Mouse (Mus musculus) liver, embryonic 14.5 days (tissue): ENCODE data around the gene Pgap3. TPM values are rescaled to one million over a fixed set of nuclear protein-coding genes. Genes with fewer than 3 reads are reported as not detected.
"Not testable (repeated sequence)": the region's sequence is repeated elsewhere in the genome, so short reads cannot be mapped to it uniquely, and the experiment has no call there.

Source experiments
- ATAC-seq: fragments of 200-750 bp; cut with Nextera tagmentation; 2 replicates; pipeline ENCODE4 v1.8.0; 2017; ENCODE audit warnings: moderate number of reproducible peaks, mild to moderate bottlenecking, moderate library complexity; ENCODE audit not compliant: insufficient read depth
- DNase-seq, 3 experiments: peaks; one replicate each; pipeline ENCODE4 v3.0.0-alpha.2; 2012 to 2013; ENCODE audit warnings: low read depth in 3 of 3, low spot score in 3 of 3
- H3K27ac ChIP-seq: fragments of 300-500 bp; sonication (generic); 2 replicates; pipeline ENCODE4 v1.5.1; 2014; ENCODE audit warnings: moderate library complexity, mild to moderate bottlenecking, control low read depth, inconsistent platforms
- H3K27me3 ChIP-seq: fragments of 300-500 bp; sonication (generic); 2 replicates; pipeline ENCODE4 v1.6.1; 2014; ENCODE audit warnings: mild to moderate bottlenecking, low read length, moderate library complexity; ENCODE audit not compliant: control insufficient read depth, insufficient read depth
- H3K36me3 ChIP-seq: fragments of 300-500 bp; sonication (generic); replicated peaks from 2 replicates; pipeline ENCODE4 v1.6.1; 2014; ENCODE audit warnings: low read depth; ENCODE audit not compliant: control insufficient read depth, insufficient read depth
- H3K4me1 ChIP-seq, 2 experiments: fragments of 200-500 bp in 1 of 2; fragments of 300-500 bp in 1 of 2; sonication (generic) in 1 of 2; replicated peaks; 2 replicates each; pipeline ENCODE4 v1.6.1; 2012 to 2014; ENCODE audit warnings: antibody characterized with exemption in 1 of 2, inconsistent platforms in 1 of 2, low read length in 1 of 2; ENCODE audit not compliant: control insufficient read depth in 2 of 2, insufficient read depth in 2 of 2
- H3K4me2 ChIP-seq: fragments of 300-500 bp; sonication (generic); 2 replicates; pipeline ENCODE4 v1.6.1; 2014; ENCODE audit warnings: low read depth, mild to moderate bottlenecking, control low read depth, moderate library complexity
- H3K4me3 ChIP-seq, 2 experiments: fragments of 200-500 bp in 1 of 2; fragments of 300-500 bp in 1 of 2; sonication (generic) in 1 of 2; 2 replicates each; pipeline ENCODE4 v1.5.1; 2012 to 2014; ENCODE audit warnings: low read depth in 2 of 2, low read length in 2 of 2, mild to moderate bottlenecking in 2 of 2, control low read depth in 1 of 2, inconsistent platforms in 1 of 2, moderate library complexity in 1 of 2; ENCODE audit not compliant: insufficient read depth in 1 of 2
- H3K9ac ChIP-seq: fragments of 300-500 bp; sonication (generic); replicated peaks from 2 replicates; pipeline ENCODE4 v1.6.1; 2014; ENCODE audit warnings: mild to moderate bottlenecking, control low read depth, moderate library complexity
- H3K9me3 ChIP-seq: fragments of 300-500 bp; sonication (generic); 2 replicates; pipeline ENCODE4 v1.6.1; 2016; ENCODE audit warnings: low read length, mixed read lengths; ENCODE audit not compliant: control insufficient read depth
- CTCF ChIP-seq: IDR thresholded peaks from 2 replicates; pipeline ENCODE4 v1.5.1; 2016; ENCODE audit warnings: antibody characterized with exemption, low read depth, control low read depth
- EP300 ChIP-seq: IDR thresholded peaks from 2 replicates; pipeline ENCODE4 v1.6.1; 2016; ENCODE audit warnings: antibody characterized with exemption, low read depth
- WGBS: fragments of 180-500 bp; shearing (Covaris S2); extraction: QIAGEN DNeasy Blood & Tissue Kit; methylation state at CpG from one replicate; pipeline ENCODE4 v1.1.7; 2014; ENCODE audit not compliant: insufficient replicate concordance; 5-methylcytosine and 5-hydroxymethylcytosine counted together
- polyA plus RNA-seq, 2 experiments: library from polyadenylated mRNA; depleted of rRNA in 1 of 2; stranded (reverse) in 1 of 2; unstranded in 1 of 2; fragments of >200 nt; fragmentation: Nextera tagmentation in 1 of 2; extraction: Ambion mirVana in 1 of 2; gene quantifications; 2 replicates each; pipeline versions ENCODE4 v1.2.1 to v1.2.3; 2012 to 2014

Gene Pgap3
- polyA plus RNA-seq, 2 experiments = 3.3 to 3.4 TPM

GRCm38 (mm10) chr11:98384721-98385637 lies 15.3 kb downstream of the Pgap3 start:
- no peak for ATAC-seq
- no peak for DNase-seq
- no peak overlapping the region for H3K4me2 ChIP-seq
- H3K27ac ChIP-seq = no peak overlapping the region
- no peaks in the 10 kb centered on the region for H3K36me3 ChIP-seq
- H3K4me1 ChIP-seq = no peaks in the 10 kb centered on the region
- H3K9ac ChIP-seq = no peak overlapping the region
- H3K27me3 ChIP-seq = peaks cover 19% of the 10 kb centered on the region
- 45% methylated on average over 8 of the region's 8 CpGs for WGBS
- H3K9me3 ChIP-seq = no peaks in the 10 kb centered on the region
- H3K4me3 ChIP-seq = no peak overlapping the region
- TF ChIP-seq CTCF (no peak), EP300 (no peak)

- H3K4me2 ChIP-seq = no peak overlapping the region
- no peaks in the 10 kb centered on the region for H3K4me1 ChIP-seq
- no peak overlapping the region for H3K9ac ChIP-seq
- H3K4me3 ChIP-seq = no peak overlapping the region
- ATAC-seq (no peak), DNase-seq (no peak)
- no peak overlapping the region for H3K27ac ChIP-seq
- no peaks in the 10 kb centered on the region for H3K9me3 ChIP-seq
- peaks cover 19% of the 10 kb centered on the region for H3K27me3 ChIP-seq
- WGBS = 56% methylated on average over 20 of the region's 20 CpGs
- H3K36me3 ChIP-seq = no peaks in the 10 kb centered on the region
- TF ChIP-seq EP300 (no peak), CTCF (no peak)
Observed at GRCm38 (mm10) chr11:98384216-98384615, 16.1 kb downstream of the Pgap3 start.

- Histone ChIP-seq H3K9ac (no peak within 1 kb of the TSS), H3K4me1 (no peaks in the 10 kb centered on the region), H3K27ac (no peak within 1 kb of the TSS), H3K4me2 (no peak within 1 kb of the TSS), H3K36me3 (no peaks in the 10 kb centered on the region), H3K9me3 (no peaks in the 10 kb centered on the region), H3K27me3 (peaks cover 19% of the 10 kb centered on the region), H3K4me3 (no peak within 1 kb of the TSS)
- no peak for TF ChIP-seq CTCF
- no peak for TF ChIP-seq EP300
- WGBS = 46% methylated on average over 14 of the region's 14 CpGs
- ATAC-seq = no peak
- DNase-seq = no peak
Observed at GRCm38 (mm10) chr11:98383261-98384030, 16.8 kb downstream of the Pgap3 start, which contains the start of gene Tcap. Gene Tcap (plus strand): TSS chr11:98383811.

- H3K9me3 ChIP-seq, H3K36me3 ChIP-seq, H3K9ac ChIP-seq, ATAC-seq, H3K4me1 ChIP-seq, H3K4me3 ChIP-seq, H3K27ac ChIP-seq, H3K4me2 ChIP-seq, DNase-seq: not testable (repeated sequence)
- H3K27me3 ChIP-seq = peaks cover 19% of the 10 kb centered on the region
- 30% methylated on average over 2 of the region's 2 CpGs for WGBS
Observed at GRCm38 (mm10) chr11:98382405-98382804, 17.9 kb downstream of the Pgap3 start.

- Histone ChIP-seq H3K9me3 (no peaks in the 10 kb centered on the region), H3K27ac (no peak overlapping the region), H3K4me1 (no peaks in the 10 kb centered on the region), H3K9ac (no peak overlapping the region), H3K27me3 (peaks cover 11% of the 10 kb centered on the region), H3K36me3 (no peaks in the 10 kb centered on the region), H3K4me3 (no peak overlapping the region), H3K4me2 (no peak overlapping the region)
- DNase-seq (no peak), ATAC-seq (no peak)
- TF ChIP-seq EP300 (no peak), CTCF (no peak)
- 69% methylated on average over 2 of the region's 2 CpGs for WGBS
Observed at GRCm38 (mm10) chr11:98381651-98382050, 18.6 kb downstream of the Pgap3 start.
